Mouse (Mus musculus): Measurements from ENCODE around the gene Gstp2.

GRCm38 (mm10) chr19:4042124-4042523, 3.7 kb downstream of the Gstp2 start:
- no peak for TF ChIP-seq CTCF (IDR thresholded peaks at IDR 0.05; ENCODE audit: low read depth, low read length)
- no peak for TF ChIP-seq TAL1 (conservative IDR thresholded peaks at IDR 0.05; ENCODE audit: low read depth, low read length)
- no peak for TF ChIP-seq GATA1 (IDR thresholded peaks at IDR 0.05; ENCODE audit: borderline replicate concordance, low read length)

Data from G1E (cell line).